Mouse (Mus musculus) spleen, postnatal 4 days (tissue): Measurements from ENCODE around the gene Hnf4a.
A peak's percentile ranks its signal among the peaks of the same experiment; 100 is the strongest.

Source experiments
- DNase-seq, 2 experiments: peaks; one replicate each; pipeline ENCODE4 v3.0.0; 2022; ENCODE audit warnings: low spot score in 2 of 2

The Hnf4a gene

GRCm38 (mm10) chr2:163549786-163550185 is 43.2 kb downstream of the Hnf4a start:
- DNase-seq: no peak

DNA sequence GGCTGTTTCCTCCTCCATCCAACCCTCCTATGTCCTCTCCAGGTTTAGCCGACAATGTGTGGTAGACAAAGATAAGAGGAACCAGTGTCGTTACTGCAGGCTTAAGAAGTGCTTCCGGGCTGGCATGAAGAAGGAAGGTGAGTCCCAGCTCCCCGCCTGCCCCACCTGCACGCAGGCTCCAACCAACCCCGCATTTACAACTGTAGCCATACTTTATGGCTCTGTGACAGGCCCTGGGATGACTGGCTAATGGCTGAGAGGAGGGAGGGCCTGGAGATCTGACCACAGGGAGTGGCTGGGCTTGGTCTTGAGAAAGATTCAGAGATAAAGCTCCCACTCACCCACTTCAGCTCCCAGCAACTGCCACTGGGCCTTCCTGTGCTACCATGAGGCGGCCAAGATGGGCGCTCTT is 45.9 kb downstream of the Hnf4a start:
- no peak for DNase-seq

GRCm38 (mm10) chr2:163554425-163554982 is 47.9 kb downstream of the Hnf4a start:
- no peak for DNase-seq

DNA sequence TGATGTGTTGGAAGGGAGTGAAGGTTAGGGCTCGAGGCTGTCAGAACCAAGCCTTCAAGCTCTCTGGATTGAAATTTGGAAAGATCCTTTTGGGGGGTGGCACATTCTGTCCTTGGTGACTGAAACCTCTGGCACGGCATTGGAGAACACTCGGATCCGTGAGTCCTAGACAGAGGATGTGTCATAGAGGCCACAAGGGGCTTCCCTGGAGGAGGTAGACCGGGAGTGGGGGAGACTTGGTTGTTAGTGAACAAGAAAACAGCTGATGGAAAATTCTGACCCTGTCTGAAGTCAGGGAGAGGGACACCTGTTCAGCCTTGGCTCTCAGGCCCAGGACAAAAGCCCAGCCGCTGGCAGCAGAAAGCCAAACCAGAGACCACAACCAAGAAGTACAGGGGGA is 48.4 kb downstream of the Hnf4a start:
- no peak for DNase-seq

GRCm38 (mm10) chr2:163555417-163555816 is 48.8 kb downstream of the Hnf4a start:
- DNase-seq: no peak

DNA sequence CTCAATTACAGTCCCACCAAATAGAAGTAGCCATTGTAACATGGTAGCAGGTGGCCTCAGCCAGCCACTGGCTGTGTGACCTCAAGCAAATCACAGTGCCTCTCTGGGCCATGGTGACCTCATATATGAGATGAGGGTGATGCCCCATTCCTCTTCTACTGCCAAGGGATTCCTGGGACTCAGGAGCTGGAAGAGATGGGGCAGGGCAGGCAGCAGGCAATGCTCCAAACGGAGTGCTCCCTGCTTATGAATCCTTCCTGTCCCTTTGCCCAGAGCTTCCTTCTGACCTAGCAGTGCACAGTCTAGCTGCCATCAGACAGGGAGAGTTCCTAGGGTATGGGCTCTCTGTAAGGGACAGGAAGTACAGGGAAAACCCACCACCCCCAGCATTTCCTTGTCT is 51.9 kb downstream of the Hnf4a start:
- DNase-seq: no peak

GRCm38 (mm10) chr2:163559236-163559635 is 52.6 kb downstream of the Hnf4a start:
- no peak for DNase-seq

- no peak for DNase-seq
These were observed 53.6 kb downstream of the Hnf4a start for GRCm38 (mm10) chr2:163560247-163560646.

- DNase-seq: no peak
These were observed 54.8 kb downstream of the Hnf4a start for GRCm38 (mm10) chr2:163561258-163561948.

DNA sequence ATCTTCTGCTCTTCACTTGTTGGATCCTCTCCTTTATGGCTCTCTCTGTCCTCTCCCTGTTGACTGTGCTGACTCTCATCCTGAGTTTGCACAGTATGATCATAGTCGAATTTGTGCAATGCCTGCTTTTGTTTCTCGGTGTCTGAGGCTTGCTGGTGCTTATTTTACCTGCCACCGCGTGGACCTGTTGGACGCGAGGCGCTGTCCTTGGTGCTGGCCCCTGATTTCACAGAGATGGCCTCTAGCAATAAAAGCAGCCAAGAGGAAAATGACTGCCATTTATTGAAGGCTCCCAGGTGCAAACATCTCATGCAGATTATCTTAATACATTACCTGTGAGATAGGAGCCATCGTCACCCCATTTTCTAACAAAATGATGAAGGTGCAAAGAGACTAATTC is 58.0 kb downstream of the Hnf4a start:
- no peak for DNase-seq

- no peak for DNase-seq
These were observed 67.7 kb downstream of the Hnf4a start for GRCm38 (mm10) chr2:163574321-163574720.

GRCm38 (mm10) chr2:163575248-163575647 is 68.6 kb downstream of the Hnf4a start:
- DNase-seq: no peak

DNA sequence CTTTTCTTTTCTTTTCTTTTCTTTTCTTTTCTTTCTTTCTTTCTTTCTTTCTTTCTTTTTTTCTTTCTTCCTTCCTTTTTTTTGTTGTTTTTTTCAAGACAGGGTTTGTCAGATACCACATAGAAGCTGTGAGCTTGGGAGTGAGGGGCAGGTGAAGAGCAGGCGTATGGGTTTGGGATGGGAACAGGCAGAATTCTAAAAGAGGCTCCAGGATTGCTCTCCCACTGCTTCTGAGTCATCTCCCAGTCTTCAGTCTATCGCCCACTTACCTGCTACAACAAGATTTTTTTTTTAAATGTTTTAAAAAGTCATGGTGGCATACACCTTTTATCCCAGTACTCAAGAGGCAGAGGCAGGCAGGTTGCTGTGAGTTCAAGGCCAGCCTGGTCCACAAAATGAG is 71.4 kb downstream of the Hnf4a start:
- no peak for DNase-seq

DNA sequence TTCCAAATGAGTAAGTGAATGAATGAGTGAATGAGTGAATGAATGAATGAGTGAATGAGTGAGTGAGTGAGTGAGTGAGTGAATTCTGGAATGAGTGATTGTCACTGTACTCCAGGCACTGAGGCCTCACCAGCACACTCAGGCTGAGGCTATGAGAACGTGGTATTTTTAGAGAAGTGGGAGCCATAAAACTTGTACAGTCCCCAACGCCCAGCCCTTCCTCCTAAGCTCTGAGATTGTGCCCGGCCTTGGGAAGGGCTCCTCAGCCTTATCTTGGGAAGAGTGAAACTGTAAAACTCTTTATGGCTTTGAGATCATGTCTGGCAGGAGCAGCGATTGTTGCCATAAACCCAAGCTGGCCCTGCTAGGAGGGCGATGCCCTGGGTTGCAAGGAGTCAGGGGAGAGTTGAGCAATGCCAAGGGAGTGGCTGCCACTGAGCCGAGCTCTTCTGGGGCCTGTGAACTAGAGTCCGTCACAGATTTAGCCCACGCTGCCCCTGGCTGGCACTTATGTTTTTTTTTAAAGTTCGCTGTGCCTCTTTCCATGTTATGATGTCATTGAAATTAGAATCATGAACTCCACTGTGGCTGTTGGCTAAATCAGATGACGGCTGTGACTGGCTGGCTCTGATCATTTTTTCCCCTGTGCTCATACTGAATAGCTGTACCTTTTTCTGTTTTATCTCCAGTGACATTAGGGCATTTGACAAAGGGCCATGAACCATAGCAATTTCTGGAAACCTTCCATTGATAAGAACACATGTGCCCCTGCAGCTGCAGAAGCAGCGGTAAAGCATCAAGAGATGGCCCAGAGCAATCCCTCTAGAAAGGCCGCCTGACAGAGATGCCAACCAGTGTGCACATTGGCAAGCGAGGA is 73.7 kb downstream of the Hnf4a start:
- no peak for DNase-seq

DNA sequence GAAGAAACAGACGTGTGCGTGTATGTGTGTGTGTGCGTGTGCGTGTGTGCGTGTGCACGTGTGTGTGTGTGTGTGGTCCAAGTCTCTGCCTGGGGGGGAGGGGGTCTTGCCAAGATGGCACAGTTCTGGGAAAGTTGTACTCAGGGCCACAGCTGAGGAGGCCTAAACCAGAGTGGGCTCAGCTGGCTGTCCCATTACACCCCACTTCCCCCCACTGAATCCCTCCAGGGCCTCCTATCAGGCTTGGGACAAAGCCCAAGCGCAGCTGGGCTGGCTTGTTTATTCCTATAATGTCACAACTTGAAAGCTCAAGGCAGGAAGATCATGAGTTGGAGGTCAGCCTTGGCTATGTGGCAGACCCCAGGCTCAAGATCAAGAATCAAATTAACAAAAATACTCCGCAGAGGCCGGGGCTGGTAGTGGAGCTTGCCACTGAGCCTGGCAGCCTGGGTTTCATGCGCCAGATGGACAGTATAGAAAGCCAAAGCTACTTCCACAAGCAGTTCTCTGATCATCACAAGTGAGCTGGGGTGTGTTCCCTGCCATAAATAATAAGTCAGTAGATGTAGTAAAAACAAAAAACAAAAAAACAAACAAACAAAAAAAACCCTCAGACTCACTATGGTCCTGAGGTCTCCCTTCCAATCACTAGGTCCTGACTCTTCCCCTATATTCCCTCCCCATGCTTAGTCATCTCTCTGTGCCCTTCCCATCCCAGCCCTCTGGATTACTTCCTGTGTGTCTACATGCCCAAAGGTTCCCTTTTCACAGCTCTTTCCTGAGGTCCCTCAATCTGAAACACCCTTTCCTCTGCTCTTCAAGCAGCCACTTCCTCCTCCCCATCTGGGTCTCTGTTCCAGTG is 76.8 kb downstream of the Hnf4a start:
- DNase-seq: no peak

- no peak for DNase-seq
These were observed 77.4 kb downstream of the Hnf4a start for GRCm38 (mm10) chr2:163584088-163584426.

- DNase-seq: peak; percentile 58 to 87
These were observed 80.0 kb downstream of the Hnf4a start for GRCm38 (mm10) chr2:163586384-163587261.

GRCm38 (mm10) chr2:163587506-163587905 is 80.9 kb downstream of the Hnf4a start:
- no peak for DNase-seq

DNA sequence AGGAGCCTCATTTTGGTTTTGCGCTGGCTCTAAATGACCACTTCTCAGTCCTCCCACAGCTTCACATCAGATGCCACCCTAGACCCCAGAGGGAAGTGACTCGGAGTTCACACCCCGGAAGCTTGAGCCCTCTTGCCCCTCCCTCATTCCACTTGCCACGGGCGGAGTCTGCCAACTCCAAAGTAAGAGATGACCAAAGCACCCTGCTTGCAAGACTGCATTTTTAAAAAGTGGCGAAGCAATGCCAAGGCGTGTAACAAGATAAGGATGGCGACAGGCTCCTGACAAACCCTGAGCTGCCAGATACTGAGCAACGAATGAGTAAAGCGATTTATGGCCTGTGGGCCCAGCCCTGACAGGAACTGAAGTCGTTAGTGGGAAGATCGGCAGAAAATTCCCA is 83.6 kb downstream of the Hnf4a start:
- no peak for DNase-seq

DNA sequence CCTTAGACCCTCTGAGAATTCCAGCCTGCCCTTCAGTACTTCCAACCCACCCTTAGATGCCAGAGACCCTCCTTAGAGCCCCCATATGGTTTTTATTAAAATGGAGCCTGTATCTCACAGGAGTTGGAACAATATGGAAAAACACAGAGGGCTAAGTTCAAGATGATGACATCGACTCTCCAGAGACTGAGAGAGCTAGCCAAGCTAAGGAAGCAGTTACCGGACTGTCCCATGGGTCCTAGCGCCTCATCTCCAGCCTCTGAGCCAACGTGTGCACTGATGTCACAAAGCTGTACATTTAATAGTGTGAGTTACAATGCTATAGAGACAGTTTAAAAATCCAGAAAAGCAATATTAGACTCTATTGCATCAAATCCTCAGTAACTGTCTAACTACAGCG is 84.4 kb downstream of the Hnf4a start:
- DNase-seq: no peak

- DNase-seq: peak in 1 of 2 experiments; percentile 74
These were observed 85.5 kb downstream of the Hnf4a start for GRCm38 (mm10) chr2:163592084-163592483.
